Mouse (Mus musculus) embryonic facial prominence, embryonic 14.5 days (tissue): ENCODE results near the gene Cfap97. TPM values are rescaled to one million over a fixed set of nuclear protein-coding genes. Genes with fewer than 3 reads are reported as not detected.
A peak's percentile ranks its signal among the peaks of the same experiment; 100 is the strongest.
"Not testable (repeated sequence)": the region's sequence is repeated elsewhere in the genome, so short reads cannot be mapped to it uniquely, and the experiment has no call there.

Source experiments
- ATAC-seq: fragments of 200-750 bp; cut with Nextera tagmentation; 2 replicates; pipeline ENCODE4 v1.8.0; 2017; ENCODE audit warnings: low read depth, moderate number of reproducible peaks, moderate TSS enrichment
- DNase-seq: peaks from one replicate; pipeline ENCODE4 v3.0.0-alpha.2; 2015; ENCODE audit warnings: low spot score
- H3K27ac ChIP-seq: fragments of 300-500 bp; sonication (generic); replicated peaks from 2 replicates; pipeline ENCODE4 v1.5.1; 2014; ENCODE audit warnings: low read depth, mild to moderate bottlenecking, low read length, moderate library complexity
- H3K27me3 ChIP-seq: fragments of 300-500 bp; sonication (generic); replicated peaks from 2 replicates; pipeline ENCODE4 v1.6.1; 2014; ENCODE audit warnings: low read length; ENCODE audit not compliant: control insufficient read depth, insufficient read depth
- H3K36me3 ChIP-seq: fragments of 300-500 bp; sonication (generic); 2 replicates; pipeline ENCODE4 v1.6.1; 2014; ENCODE audit warnings: low read length, mixed read lengths; ENCODE audit not compliant: control insufficient read depth, insufficient read depth
- H3K4me1 ChIP-seq: fragments of 300-500 bp; sonication (generic); 2 replicates; pipeline ENCODE4 v1.6.1; 2014; ENCODE audit warnings: antibody characterized with exemption, low read length; ENCODE audit not compliant: control insufficient read depth, insufficient read depth
- H3K4me2 ChIP-seq: fragments of 300-500 bp; sonication (generic); 2 replicates; pipeline ENCODE4 v1.6.1; 2014; ENCODE audit warnings: low read depth, mild to moderate bottlenecking, low read length, moderate library complexity, mixed read lengths
- H3K4me3 ChIP-seq: fragments of 300-500 bp; sonication (generic); 2 replicates; pipeline ENCODE4 v1.5.1; 2014; ENCODE audit warnings: low read depth, mild to moderate bottlenecking, low read length
- H3K9ac ChIP-seq: fragments of 300-500 bp; sonication (generic); 2 replicates; pipeline ENCODE4 v1.6.1; 2014; ENCODE audit warnings: low read depth, mild to moderate bottlenecking, low read length, moderate library complexity, mixed read lengths
- H3K9me3 ChIP-seq: fragments of 300-500 bp; sonication (generic); 2 replicates; pipeline ENCODE4 v1.6.1; 2016; ENCODE audit warnings: low read length; ENCODE audit not compliant: control insufficient read depth
- WGBS: fragments of 180-500 bp; shearing (Covaris S2); extraction: QIAGEN DNeasy Blood & Tissue Kit; methylation state at CpG from one replicate; pipeline ENCODE4 v1.1.7; 2014; 5-methylcytosine and 5-hydroxymethylcytosine counted together
- polyA plus RNA-seq: library from polyadenylated mRNA; unstranded; fragments of >200 nt; fragmentation: Nextera tagmentation; extraction: Ambion mirVana; gene quantifications from 2 replicates; pipeline ENCODE4 v1.2.1, GENCODE M21; 2014

Cfap97 gene
- polyA plus RNA-seq, 1 experiment from 2014 or later = 22.9 TPM

- 65% methylated on average over 3 of the region's 3 CpGs for WGBS
- no peak overlapping the region for H3K4me3 ChIP-seq
Observed at GRCm38 (mm10) chr8:46225501-46225900, 73.9 kb downstream of the Cfap97 start.

DNA sequence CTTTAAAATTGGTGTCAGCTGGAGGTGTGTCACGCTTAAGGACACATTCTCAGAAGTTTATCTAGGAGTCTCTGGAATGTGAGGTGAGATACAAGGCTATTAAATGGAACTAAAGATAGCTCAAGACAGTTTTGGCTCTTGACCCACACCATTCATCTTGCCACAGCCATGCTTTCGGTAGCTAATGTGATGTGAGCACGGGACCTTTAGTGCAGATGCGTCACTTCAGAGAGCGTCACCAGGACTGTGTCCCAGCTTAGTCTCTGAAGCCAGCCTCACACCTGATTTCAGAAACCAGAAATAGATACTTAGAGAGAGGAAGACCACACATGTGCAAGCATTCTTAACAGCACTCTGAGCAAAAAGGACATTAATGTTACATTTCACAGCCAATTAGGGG lies 75.1 kb downstream of the Cfap97 start:
- Histone ChIP-seq H3K4me1 (no peaks in the 10 kb centered on the region), H3K4me2 (no peak overlapping the region), H3K27ac (no peak overlapping the region), H3K4me3 (no peak overlapping the region), H3K36me3 (no peaks in the 10 kb centered on the region), H3K9me3 (no peaks in the 10 kb centered on the region), H3K27me3 (no peaks in the 10 kb centered on the region), H3K9ac (no peak overlapping the region)
- WGBS = 84% methylated on average over 5 of the region's 5 CpGs
- DNase-seq (no peak), ATAC-seq (no peak)

More at GRCm38 (mm10) chr8:46225501-46225900, 73.9 kb downstream of the Cfap97 start:
- Histone ChIP-seq H3K9me3 (no peaks in the 10 kb centered on the region), H3K27me3 (no peaks in the 10 kb centered on the region), H3K36me3 (no peaks in the 10 kb centered on the region), H3K4me1 (no peaks in the 10 kb centered on the region), H3K4me2 (no peak overlapping the region), H3K27ac (no peak overlapping the region), H3K9ac (no peak overlapping the region)
- ATAC-seq (no peak), DNase-seq (peak; percentile 34)

- ATAC-seq, H3K9ac ChIP-seq: not testable (repeated sequence)
- WGBS = 67% methylated on average over 7 of the region's 7 CpGs
Observed at GRCm38 (mm10) chr8:46231968-46232367, 80.4 kb downstream of the Cfap97 start.

DNA sequence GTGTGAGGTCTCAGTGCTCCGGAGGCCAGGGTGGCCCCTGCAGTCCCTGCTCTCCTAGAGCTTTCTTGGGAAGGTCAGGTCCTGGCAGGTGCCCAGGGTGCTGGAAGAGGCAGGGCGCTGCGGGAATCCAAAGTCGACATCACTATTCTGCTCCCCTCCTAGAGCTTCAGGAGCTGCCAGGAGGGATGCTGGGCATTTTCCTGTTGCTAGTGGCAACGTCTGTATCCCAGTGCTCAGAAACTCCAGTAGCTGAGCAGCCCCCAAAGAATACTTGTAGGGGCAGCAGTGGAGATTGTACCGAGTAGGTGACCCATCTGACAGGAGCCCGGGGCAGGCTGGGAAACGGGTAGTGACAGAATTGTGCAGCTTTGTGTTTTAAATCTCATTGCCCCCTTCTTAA lies 81.2 kb downstream of the Cfap97 start:
- Histone ChIP-seq H3K36me3 (no peaks in the 10 kb centered on the region), H3K9ac (no peak overlapping the region), H3K4me1 (no peaks in the 10 kb centered on the region), H3K4me3 (no peak overlapping the region), H3K27me3 (no peaks in the 10 kb centered on the region), H3K9me3 (no peaks in the 10 kb centered on the region), H3K27ac (no peak overlapping the region), H3K4me2 (no peak overlapping the region)
- ATAC-seq = no peak
- DNase-seq = no peak
- WGBS = 62% methylated on average over 8 of the region's 8 CpGs

More at GRCm38 (mm10) chr8:46231968-46232367, 80.4 kb downstream of the Cfap97 start:
- not testable (repeated sequence) for H3K36me3 ChIP-seq, H3K4me2 ChIP-seq, H3K9me3 ChIP-seq, H3K4me1 ChIP-seq, DNase-seq, H3K4me3 ChIP-seq, H3K27ac ChIP-seq, H3K27me3 ChIP-seq

DNA sequence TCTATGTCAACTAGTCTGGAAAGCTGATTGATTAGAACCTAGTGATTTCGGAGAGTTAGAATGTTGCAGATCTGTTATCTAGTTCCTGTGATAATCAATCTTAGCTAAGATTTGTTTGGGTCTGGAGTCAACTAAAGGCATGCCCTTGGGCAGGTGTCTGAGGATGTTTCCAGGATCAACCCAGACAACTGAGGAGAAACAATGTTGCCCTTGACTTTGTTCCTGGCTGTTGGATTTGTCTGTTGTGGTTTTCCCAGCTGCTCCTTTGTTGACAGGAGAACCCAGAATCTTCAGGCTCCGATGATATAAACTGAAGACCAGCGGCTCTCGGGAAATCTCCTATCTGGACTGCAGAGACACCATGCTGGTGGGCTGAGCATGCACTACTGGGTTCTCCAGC lies 83.2 kb downstream of the Cfap97 start:
- whole genome bisulfite sequencing = 88% methylated on average over 4 of the region's 4 CpGs
- Histone ChIP-seq H3K27me3 (no peaks in the 10 kb centered on the region), H3K4me2 (no peak overlapping the region), H3K36me3 (no peaks in the 10 kb centered on the region), H3K4me3 (no peak overlapping the region), H3K27ac (no peak overlapping the region), H3K9me3 (no peaks in the 10 kb centered on the region), H3K9ac (no peak overlapping the region), H3K4me1 (no peaks in the 10 kb centered on the region)
- DNase-seq (no peak), ATAC-seq (no peak)

DNA sequence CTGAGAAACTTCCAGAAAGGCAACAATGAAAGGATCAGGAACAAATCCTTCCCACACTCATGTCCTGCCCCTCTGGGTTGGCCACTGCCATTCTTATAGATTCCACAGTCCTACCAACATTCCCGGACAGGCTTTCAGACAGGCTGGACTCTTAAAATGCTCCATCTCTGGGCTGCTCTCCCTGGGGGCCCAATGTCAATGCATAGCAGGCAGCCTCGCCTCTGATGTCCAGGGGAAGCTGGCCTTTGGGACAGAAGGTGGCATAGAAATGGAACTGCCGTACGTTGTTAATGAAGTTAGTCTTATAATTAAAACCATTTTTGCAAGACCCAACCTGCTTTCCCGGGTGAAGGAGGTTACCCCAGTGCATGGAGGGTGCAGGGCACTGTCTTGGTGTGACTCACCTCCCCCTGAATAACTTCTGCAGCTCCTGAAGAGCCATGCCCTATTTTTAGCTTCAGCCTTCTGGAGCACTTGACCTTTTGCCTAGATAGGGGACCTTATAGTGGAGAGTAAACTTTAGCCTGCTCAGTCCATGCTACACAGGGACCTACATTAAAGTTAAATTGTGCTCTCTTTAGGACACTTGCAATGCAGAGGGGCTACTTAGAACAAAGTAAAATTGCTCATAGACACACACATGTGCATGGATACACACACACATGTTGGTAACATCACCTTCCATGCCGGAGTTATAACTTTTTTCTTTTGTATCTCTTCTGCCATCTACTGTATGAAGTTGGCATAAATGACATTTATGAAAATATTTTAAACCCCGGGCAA lies 85.1 kb downstream of the Cfap97 start:
- H3K4me3 ChIP-seq = no peak overlapping the region
- peak; percentile 58 for DNase-seq

DNA sequence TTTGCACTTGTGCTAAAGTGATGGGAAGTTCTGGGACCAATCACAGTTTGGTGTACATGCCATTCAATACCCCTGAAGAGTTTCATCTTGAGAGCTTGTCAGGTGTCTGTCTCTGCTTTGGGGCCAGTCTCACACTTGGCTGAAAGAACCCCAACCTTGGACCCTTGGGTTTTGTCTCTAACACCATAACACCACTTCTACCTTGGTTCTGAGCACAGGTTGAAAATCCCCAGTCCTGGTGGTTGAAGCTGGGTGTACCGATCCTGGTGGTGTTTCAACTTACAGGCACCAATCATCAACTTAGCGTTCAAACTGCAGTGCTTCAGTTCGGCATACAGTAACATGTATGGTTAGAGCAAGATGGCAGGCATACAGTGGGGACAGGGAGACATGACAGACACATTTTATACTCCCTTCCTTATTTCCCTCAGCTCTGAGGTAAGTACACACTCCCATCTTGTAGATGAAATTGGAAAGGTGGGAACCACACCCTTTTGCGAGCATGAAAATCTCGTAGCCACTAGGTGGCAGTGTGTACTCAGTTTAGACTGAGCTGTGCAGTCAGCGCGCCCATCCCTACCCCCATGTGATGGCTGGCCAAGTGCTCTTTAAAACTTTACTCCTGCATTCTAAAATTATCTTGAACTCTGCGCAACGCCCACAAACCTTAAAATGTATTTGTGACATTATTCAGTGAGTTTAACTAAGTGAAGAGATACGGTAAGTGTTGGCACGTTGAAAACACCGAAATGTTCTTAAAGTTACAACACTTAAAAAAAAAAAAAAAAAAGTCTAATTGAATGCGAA lies 90.2 kb downstream of the Cfap97 start:
- ATAC-seq = peak; percentile 87
- H3K36me3 ChIP-seq = no peaks in the 10 kb centered on the region
- no peak overlapping the region for H3K9ac ChIP-seq
- no peak overlapping the region for H3K4me2 ChIP-seq
- H3K27ac ChIP-seq = no peak overlapping the region
- peaks cover 3% of the 10 kb centered on the region; the same call in 1 of the 2 replicates for H3K4me1 ChIP-seq
- 25% methylated on average over 13 of the region's 13 CpGs for WGBS
- no peak overlapping the region for H3K4me3 ChIP-seq
- DNase-seq = peak; percentile 91
- H3K27me3 ChIP-seq = no peaks in the 10 kb centered on the region; the same call in 1 of the 2 replicates
- no peaks in the 10 kb centered on the region for H3K9me3 ChIP-seq

More for the DNA sequence above, 85.1 kb downstream of the Cfap97 start:
- no peak overlapping the region for H3K4me2 ChIP-seq
- no peaks in the 10 kb centered on the region for H3K36me3 ChIP-seq
- 34% methylated on average over 7 of the region's 7 CpGs for WGBS
- H3K9ac ChIP-seq = no peak overlapping the region
- no peaks in the 10 kb centered on the region; the same call in 1 of the 2 replicates for H3K27me3 ChIP-seq
- H3K27ac ChIP-seq = no peak overlapping the region
- H3K9me3 ChIP-seq = no peaks in the 10 kb centered on the region
- H3K4me1 ChIP-seq = no peaks in the 10 kb centered on the region
- no peak for ATAC-seq

GRCm38 (mm10) chr8:46242946-46243345 lies 91.4 kb downstream of the Cfap97 start:
- no peak overlapping the region for H3K9ac ChIP-seq
- peaks cover 3% of the 10 kb centered on the region; the same call in 1 of the 2 replicates for H3K4me1 ChIP-seq
- no peaks in the 10 kb centered on the region for H3K36me3 ChIP-seq
- no peak for ATAC-seq
- peak; percentile 41 for DNase-seq
- no peak overlapping the region for H3K4me3 ChIP-seq
- no peaks in the 10 kb centered on the region; the same call in 1 of the 2 replicates for H3K27me3 ChIP-seq
- WGBS = 22% methylated on average over 7 of the region's 7 CpGs
- no peak overlapping the region for H3K4me2 ChIP-seq
- H3K9me3 ChIP-seq = no peaks in the 10 kb centered on the region
- no peak overlapping the region for H3K27ac ChIP-seq
